Mouse (Mus musculus) forebrain, embryonic 14.5 days (tissue): ENCODE data around the gene Hnrnpm. TPM values are rescaled to one million over a fixed set of nuclear protein-coding genes. Genes with fewer than 3 reads are reported as not detected.

ENCODE experiments used
- ATAC-seq: fragments of 200-750 bp; cut with Nextera tagmentation; 2 replicates; pipeline ENCODE4 v1.8.0; 2017; ENCODE audit warnings: mild to moderate bottlenecking, moderate library complexity
- DNase-seq: peaks from one replicate; pipeline ENCODE4 v3.0.0-alpha.2; 2015; ENCODE audit warnings: low spot score
- H3K27ac ChIP-seq: fragments of 300-500 bp; sonication (generic); 2 replicates; pipeline ENCODE4 v1.5.1; 2014; ENCODE audit warnings: low read depth, mild to moderate bottlenecking, control low read depth, low read length, moderate library complexity
- H3K27me3 ChIP-seq: fragments of 300-500 bp; sonication (generic); replicated peaks from 2 replicates; pipeline ENCODE4 v1.6.1; 2014; ENCODE audit warnings: low read length, control low read depth, mixed read lengths; ENCODE audit not compliant: control insufficient read depth, insufficient read depth
- H3K36me3 ChIP-seq: fragments of 300-500 bp; sonication (generic); 2 replicates; pipeline ENCODE4 v1.6.1; 2014; ENCODE audit warnings: low read length, control low read depth; ENCODE audit not compliant: control insufficient read depth, insufficient read depth
- H3K4me1 ChIP-seq: fragments of 300-500 bp; sonication (generic); 2 replicates; pipeline ENCODE4 v1.6.1; 2014; ENCODE audit warnings: antibody characterized with exemption, low read length, control low read depth; ENCODE audit not compliant: control insufficient read depth, insufficient read depth
- H3K4me2 ChIP-seq: fragments of 300-500 bp; sonication (generic); 2 replicates; pipeline ENCODE4 v1.6.1; 2014; ENCODE audit warnings: mild to moderate bottlenecking, control low read depth, low read length
- H3K4me3 ChIP-seq: fragments of 300-500 bp; sonication (generic); 2 replicates; pipeline ENCODE4 v1.5.1; 2014; ENCODE audit warnings: low read depth, low read length, control low read depth
- H3K9ac ChIP-seq: fragments of 300-500 bp; sonication (generic); 2 replicates; pipeline ENCODE4 v1.6.1; 2014; ENCODE audit warnings: mild to moderate bottlenecking, low read length, control low read depth, moderate library complexity
- H3K9me3 ChIP-seq: fragments of 300-500 bp; sonication (generic); replicated peaks from 2 replicates; pipeline ENCODE4 v1.6.1; 2016; ENCODE audit warnings: low read length, control low read depth, mixed read lengths; ENCODE audit not compliant: control insufficient read depth
- WGBS: fragments of 180-500 bp; shearing (Covaris S2); extraction: QIAGEN DNeasy Blood & Tissue Kit; methylation state at CpG from one replicate; pipeline ENCODE4 v1.1.7; 2014; 5-methylcytosine and 5-hydroxymethylcytosine counted together
- polyA plus RNA-seq: library from polyadenylated mRNA; unstranded; fragments of >200 nt; fragmentation: Nextera tagmentation; extraction: Ambion mirVana; gene quantifications from 2 replicates; pipeline ENCODE4 v1.2.1, GENCODE M21; 2014

The Hnrnpm gene
- polyA plus RNA-seq, 1 experiment from 2014 or later = 242 TPM

GRCm38 (mm10) chr17:33684671-33685231, 1.9 kb downstream of the Hnrnpm start:
- Histone ChIP-seq H3K27ac (peak overlapping the region; percentile 96), H3K9me3 (no peaks in the 10 kb centered on the region), H3K4me3 (peak overlapping the region; percentile 88), H3K4me1 (peaks cover 26% of the 10 kb centered on the region), H3K36me3 (peaks cover 11% of the 10 kb centered on the region), H3K27me3 (no peaks in the 10 kb centered on the region), H3K9ac (peak overlapping the region; percentile 96), H3K4me2 (peak overlapping the region; percentile 99)
- DNase-seq (peak; percentile 81), ATAC-seq (peak; percentile 89)
- 0% methylated on average over 44 of the region's 44 CpGs for WGBS

- DNase-seq = no peak
- Histone ChIP-seq H3K36me3 (peaks cover 17% of the 10 kb centered on the region), H3K27me3 (no peaks in the 10 kb centered on the region), H3K9me3 (no peaks in the 10 kb centered on the region), H3K27ac (no peak overlapping the region), H3K9ac (no peak overlapping the region), H3K4me1 (peaks cover 26% of the 10 kb centered on the region), H3K4me2 (peak overlapping the region; percentile 12; the same call in 1 of the 2 replicates), H3K4me3 (no peak overlapping the region)
- no peak for ATAC-seq
These were observed 4.9 kb downstream of the Hnrnpm start for GRCm38 (mm10) chr17:33681767-33682166.

- ATAC-seq (no peak), DNase-seq (no peak)
- Histone ChIP-seq H3K4me2 (no peak overlapping the region), H3K4me3 (no peak overlapping the region), H3K27me3 (no peaks in the 10 kb centered on the region), H3K9ac (no peak overlapping the region), H3K9me3 (no peaks in the 10 kb centered on the region), H3K36me3 (peaks cover 30% of the 10 kb centered on the region), H3K27ac (no peak overlapping the region), H3K4me1 (peaks cover 21% of the 10 kb centered on the region)
These were observed 7.9 kb downstream of the Hnrnpm start for GRCm38 (mm10) chr17:33678771-33679170.

- Histone ChIP-seq H3K9ac (no peak overlapping the region), H3K4me1 (no peaks in the 10 kb centered on the region), H3K27me3 (no peaks in the 10 kb centered on the region), H3K27ac (no peak overlapping the region), H3K36me3 (peaks cover 27% of the 10 kb centered on the region), H3K4me3 (no peak overlapping the region), H3K9me3 (no peaks in the 10 kb centered on the region), H3K4me2 (no peak overlapping the region)
- 94% methylated on average over 2 of the region's 2 CpGs for WGBS
- no peak for DNase-seq
- ATAC-seq = no peak
These were observed 10.6 kb downstream of the Hnrnpm start for GRCm38 (mm10) chr17:33676086-33676485.

GRCm38 (mm10) chr17:33675452-33675851, 11.2 kb downstream of the Hnrnpm start:
- ATAC-seq (no peak), DNase-seq (no peak)
- Histone ChIP-seq H3K27me3 (no peaks in the 10 kb centered on the region), H3K4me2 (no peak overlapping the region), H3K4me1 (no peaks in the 10 kb centered on the region), H3K9me3 (no peaks in the 10 kb centered on the region), H3K4me3 (no peak overlapping the region), H3K9ac (no peak overlapping the region), H3K36me3 (peaks cover 27% of the 10 kb centered on the region), H3K27ac (no peak overlapping the region)

- Histone ChIP-seq H3K4me2 (no peak overlapping the region), H3K36me3 (peaks cover 29% of the 10 kb centered on the region), H3K9me3 (no peaks in the 10 kb centered on the region), H3K27ac (no peak overlapping the region), H3K4me1 (no peaks in the 10 kb centered on the region), H3K27me3 (no peaks in the 10 kb centered on the region), H3K4me3 (no peak overlapping the region), H3K9ac (no peak overlapping the region)
- DNase-seq (no peak), ATAC-seq (no peak)
- 95% methylated on average over 1 of the region's 1 CpGs for WGBS
These were observed 12.8 kb downstream of the Hnrnpm start for GRCm38 (mm10) chr17:33673837-33674236.

GRCm38 (mm10) chr17:33669681-33670080, 17.0 kb downstream of the Hnrnpm start:
- DNase-seq (peak; percentile 11), ATAC-seq (no peak)
- H3K36me3 ChIP-seq = peaks cover 43% of the 10 kb centered on the region
- H3K4me2 ChIP-seq = no peak overlapping the region
- 78% methylated on average over 3 of the region's 3 CpGs for WGBS
- H3K4me1 ChIP-seq = no peaks in the 10 kb centered on the region
- no peak overlapping the region for H3K9ac ChIP-seq
- no peak overlapping the region for H3K27ac ChIP-seq
- no peak overlapping the region for H3K4me3 ChIP-seq
- H3K9me3 ChIP-seq = no peaks in the 10 kb centered on the region
- no peaks in the 10 kb centered on the region for H3K27me3 ChIP-seq

- Histone ChIP-seq H3K4me2 (no peak overlapping the region), H3K27me3 (no peaks in the 10 kb centered on the region), H3K27ac (no peak overlapping the region), H3K4me3 (no peak overlapping the region), H3K9me3 (no peaks in the 10 kb centered on the region), H3K36me3 (peaks cover 60% of the 10 kb centered on the region), H3K9ac (no peak overlapping the region), H3K4me1 (no peaks in the 10 kb centered on the region)
- WGBS = 91% methylated on average over 3 of the region's 3 CpGs
- ATAC-seq (no peak), DNase-seq (no peak)
These were observed 19.8 kb downstream of the Hnrnpm start for GRCm38 (mm10) chr17:33666813-33667212.

GRCm38 (mm10) chr17:33649781-33650475, 36.7 kb downstream of the Hnrnpm start:
- no peaks in the 10 kb centered on the region for H3K4me1 ChIP-seq
- no peak overlapping the region for H3K9ac ChIP-seq
- no peak overlapping the region for H3K4me2 ChIP-seq
- no peaks in the 10 kb centered on the region for H3K27me3 ChIP-seq
- H3K4me3 ChIP-seq = no peak overlapping the region
- no peaks in the 10 kb centered on the region for H3K9me3 ChIP-seq
- peaks cover 95% of the 10 kb centered on the region for H3K36me3 ChIP-seq
- no peak overlapping the region for H3K27ac ChIP-seq
- ATAC-seq (no peak), DNase-seq (no peak)
- 98% methylated on average over 34 of the region's 34 CpGs for WGBS
